Mouse (Mus musculus): ENCODE results near the gene Ptprs.
A peak's percentile ranks its signal among the peaks of the same experiment; 100 is the strongest.
"Not testable (repeated sequence)": the region's sequence is repeated elsewhere in the genome, so short reads cannot be mapped to it uniquely, and the experiment has no call there.

Gene Ptprs

GRCm38 (mm10) chr17:56476402-56476752 is at the start of gene Ptprs:
Gene Ptprs, minus strand, starts transcription at chr17:56476483.
- peak; percentile 98 for DNase-seq

GRCm38 (mm10) chr17:56524943-56525342 is 48.7 kb upstream of the Ptprs start:
- no peak for DNase-seq

- DNase-seq: no peak
Measured at GRCm38 (mm10) chr17:56522744-56523143, 46.5 kb upstream of the Ptprs start.

- DNase-seq: no peak
Measured at GRCm38 (mm10) chr17:56515690-56516410, 39.6 kb upstream of the Ptprs start.

- no peak for DNase-seq
Measured at GRCm38 (mm10) chr17:56514916-56515315, 38.6 kb upstream of the Ptprs start.

- no peak for DNase-seq
Measured at GRCm38 (mm10) chr17:56514330-56514729, 38.0 kb upstream of the Ptprs start.

GRCm38 (mm10) chr17:56512310-56512709 is 36.0 kb upstream of the Ptprs start, which contains the start of gene Znrf4:
Gene Znrf4, minus strand, starts transcription at chr17:56512431.
- DNase-seq: no peak

- peak; percentile 46 for DNase-seq
Measured at GRCm38 (mm10) chr17:56511707-56512090, 35.4 kb upstream of the Ptprs start.

- peak; percentile 56 for DNase-seq
Measured at GRCm38 (mm10) chr17:56510970-56511706, 34.9 kb upstream of the Ptprs start.

- DNase-seq: no peak
Measured at GRCm38 (mm10) chr17:56510473-56510969, 34.2 kb upstream of the Ptprs start.

GRCm38 (mm10) chr17:56509707-56510472 is 33.6 kb upstream of the Ptprs start:
- peak; percentile 85 for DNase-seq

- DNase-seq: peak; percentile 28
Measured at GRCm38 (mm10) chr17:56509021-56509640, 32.8 kb upstream of the Ptprs start.

GRCm38 (mm10) chr17:56507161-56508068 is 31.1 kb upstream of the Ptprs start:
- DNase-seq: peak; percentile 99

GRCm38 (mm10) chr17:56506417-56507065 is 30.3 kb upstream of the Ptprs start:
- DNase-seq: peak; percentile 56

- no peak for DNase-seq
Measured at GRCm38 (mm10) chr17:56505401-56505800, 29.1 kb upstream of the Ptprs start.

- peak; percentile 81 for DNase-seq
Measured at GRCm38 (mm10) chr17:56502526-56502925, 26.2 kb upstream of the Ptprs start.

GRCm38 (mm10) chr17:56501635-56502400 is 25.5 kb upstream of the Ptprs start:
- not testable (repeated sequence) for DNase-seq

GRCm38 (mm10) chr17:56499229-56499628 is 22.9 kb upstream of the Ptprs start:
- no peak for DNase-seq

GRCm38 (mm10) chr17:56494480-56494879 is 18.2 kb upstream of the Ptprs start:
- no peak for DNase-seq

GRCm38 (mm10) chr17:56493841-56494240 is 17.6 kb upstream of the Ptprs start:
- peak; percentile 45 for DNase-seq

All from cerebellum, adult 9-11 months (tissue).